Mouse (Mus musculus) heart, adult 9 months (tissue): ENCODE data around the gene Fads3.

ENCODE experiments used
- DNase-seq, 2 experiments: peaks; one replicate each; pipeline ENCODE4 v3.0.0; 2022; ENCODE audit warnings: low spot score in 2 of 2

Fads3 gene

DNA sequence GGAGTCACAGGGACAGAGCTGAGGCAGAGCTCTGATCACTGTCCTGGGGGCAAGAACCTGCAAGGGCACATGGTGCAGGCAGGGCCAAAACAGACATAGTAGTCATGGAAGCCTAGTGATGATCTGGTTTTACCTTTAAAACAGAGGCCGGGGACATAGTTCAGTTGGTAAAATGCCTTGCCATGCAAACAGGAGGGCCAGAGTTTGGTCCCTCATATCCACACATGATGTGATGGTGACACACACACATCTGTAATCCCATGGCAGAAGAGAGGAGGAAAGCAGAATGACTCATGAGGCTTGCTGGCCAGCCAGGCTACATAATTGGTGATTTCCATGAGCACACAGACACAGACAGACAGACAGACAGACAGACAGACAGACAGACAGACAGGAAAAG lies 66.8 kb downstream of the Fads3 start:
- DNase-seq, result no peak

DNA sequence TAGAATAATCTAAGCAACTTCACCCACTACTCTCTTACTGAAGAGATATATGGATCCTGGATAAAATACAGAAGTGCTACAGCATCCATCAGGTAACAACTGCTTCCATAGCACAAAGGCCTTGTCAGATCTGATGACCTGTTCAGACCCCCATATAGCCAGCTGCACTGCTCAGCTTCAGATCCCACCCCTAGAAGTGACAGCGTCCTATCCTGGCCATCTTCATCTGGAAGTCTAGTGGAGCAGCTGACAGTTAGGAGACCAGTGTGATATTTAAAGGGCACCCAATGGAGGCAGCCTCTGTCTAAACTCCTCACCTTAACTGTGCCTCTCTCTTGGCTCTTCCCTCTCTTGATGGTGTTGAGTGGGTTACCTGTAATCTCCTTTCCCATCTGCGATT lies 67.3 kb downstream of the Fads3 start:
- no peak for DNase-seq
